Mouse (Mus musculus) liver, postnatal 0 days (tissue): ENCODE measurements around the gene Tox2.

Experiments
- CTCF ChIP-seq: sonication (generic); IDR thresholded peaks from 2 replicates; pipeline ENCODE4 v1.5.1; 2016; ENCODE audit warnings: antibody characterized with exemption, low read depth
- EP300 ChIP-seq: IDR thresholded peaks from 2 replicates; pipeline ENCODE4 v1.6.1; 2016; ENCODE audit warnings: antibody characterized with exemption, low read depth, mild to moderate bottlenecking

DNA sequence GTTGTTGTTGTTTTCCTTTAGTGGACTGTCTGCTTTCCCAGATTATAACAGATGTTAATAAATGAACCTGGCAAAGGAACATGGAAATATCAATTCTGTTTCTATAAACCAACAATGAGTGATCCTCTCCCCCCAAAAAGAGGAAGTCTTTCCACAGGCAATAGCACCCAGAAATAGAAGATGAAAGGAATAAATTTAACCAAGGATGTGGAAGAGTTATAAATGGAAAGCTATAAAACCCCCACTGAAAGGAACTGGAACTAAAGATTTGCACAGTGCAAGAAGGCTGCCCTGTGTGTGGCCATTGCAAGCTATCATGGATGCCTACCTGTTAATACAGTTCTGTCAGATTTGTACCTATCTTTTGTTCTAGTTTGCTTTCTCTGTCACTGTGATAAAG, 64.2 kb downstream of the Tox2 start:
- TF ChIP-seq EP300 (no peak), CTCF (no peak)
